Mouse (Mus musculus) left cerebral cortex, postnatal 10 days (tissue): Measurements from ENCODE around the gene Col2a1. TPM values are rescaled to one million over a fixed set of nuclear protein-coding genes. Genes with fewer than 3 reads are reported as not detected.

Experiments
- DNase-seq, 2 experiments: peaks; one replicate each; pipeline ENCODE4 v3.0.0; 2021 to 2022; ENCODE audit warnings: low spot score in 2 of 2, mixed read lengths in 1 of 2; ENCODE audit errors: extremely low spot score in 1 of 2
- intact Hi-C: fragments of 180-260 bp; cut with DNase I; formaldehyde crosslinking; loops from one replicate; pipeline ENCODE4 v1.15.1; 2025
- total RNA-seq, 2 experiments: library from RNA; stranded (reverse); gene quantifications; 2 replicates each; pipeline ENCODE4 v1.2.3; 2021

The Col2a1 gene
- total RNA-seq, 2 experiments from 2014 or later, result 0.63 to 1.1 TPM

DNA sequence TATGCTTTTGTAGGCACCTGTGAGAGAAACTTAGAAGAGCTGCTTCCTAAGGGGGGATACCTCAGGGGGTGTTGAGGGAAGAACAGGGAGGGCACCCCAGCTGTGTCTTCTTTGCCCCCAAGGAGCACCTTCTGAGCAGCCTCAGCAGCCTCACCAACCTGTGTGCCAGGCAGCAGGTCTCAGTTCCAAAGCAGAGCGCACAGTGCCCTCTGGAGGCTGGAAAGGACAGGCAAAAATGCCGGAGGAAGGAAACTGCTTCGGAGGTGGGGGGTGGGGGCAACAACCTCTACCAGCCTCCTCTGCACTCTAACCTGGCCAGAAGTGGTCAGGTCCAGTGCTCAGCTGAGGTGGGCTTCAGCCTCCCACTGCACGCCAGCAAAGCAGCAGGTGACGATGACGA is 34.2 kb downstream of the Col2a1 start:
- DNase-seq, result peak in 1 of 2 experiments; percentile 28

DNA sequence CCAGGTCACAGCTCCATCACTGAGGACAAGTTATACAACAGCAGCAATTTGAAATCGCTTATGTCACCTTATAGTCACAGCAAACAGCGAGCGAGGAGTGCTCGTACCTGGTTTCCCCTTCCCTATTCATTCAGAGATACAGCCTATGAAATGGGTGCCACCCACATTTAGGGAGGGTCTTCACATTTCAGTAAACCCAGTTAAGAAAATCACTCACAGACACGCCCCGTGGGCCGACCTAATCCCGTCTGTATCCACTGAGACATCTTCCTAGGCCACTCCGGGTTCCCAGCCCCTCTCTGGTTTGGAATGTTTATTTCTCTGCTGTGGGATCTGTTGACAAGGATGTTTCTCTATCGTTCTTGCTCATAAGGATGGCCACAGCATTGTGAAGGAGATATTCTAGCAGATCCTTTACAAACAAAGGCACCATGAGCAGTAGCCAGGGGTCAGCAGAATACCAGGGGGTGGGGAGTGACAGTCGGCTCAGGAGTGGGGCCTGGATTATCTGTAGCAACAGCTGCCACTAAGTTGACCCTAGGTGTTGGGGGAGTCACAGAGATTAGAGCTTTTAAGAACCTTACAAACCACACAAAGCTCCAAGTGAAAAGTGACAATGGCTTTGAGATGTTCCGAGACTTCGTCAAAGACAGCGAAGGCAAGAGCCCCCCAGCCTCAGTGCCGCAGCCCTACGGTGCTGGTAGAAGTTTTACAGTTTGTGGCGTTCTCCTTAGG is 39.0 kb downstream of the Col2a1 start:
- intact Hi-C loops, result loop anchor here (5.0 kb wide), 1 partner anchor 243 kb away; no protein-coding TSS in a partner anchor

More for the DNA sequence above, 34.2 kb downstream of the Col2a1 start:
- intact Hi-C loops, result no loop called here

DNA sequence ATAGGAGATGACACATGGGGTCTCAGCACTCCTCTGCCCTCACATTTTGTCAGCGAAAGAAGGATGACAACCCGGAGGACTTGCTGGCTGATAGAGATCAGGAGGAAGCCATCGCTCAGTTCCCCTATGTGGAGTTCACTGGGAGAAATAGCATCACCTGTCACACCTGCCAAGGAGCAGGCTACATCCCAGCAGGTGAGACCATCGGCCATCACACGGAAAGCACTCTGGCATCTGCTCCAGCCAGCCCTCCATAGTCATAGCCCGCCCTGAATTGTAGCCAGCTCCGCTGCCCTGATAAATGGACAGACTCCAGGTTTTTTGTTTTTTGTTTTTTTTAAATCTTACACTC is 39.7 kb downstream of the Col2a1 start:
- DNase-seq, result peak in 1 of 2 experiments; percentile 26

More for the DNA sequence above, 39.0 kb downstream of the Col2a1 start:
- DNase-seq, result peak in 1 of 2 experiments; percentile 17

DNA sequence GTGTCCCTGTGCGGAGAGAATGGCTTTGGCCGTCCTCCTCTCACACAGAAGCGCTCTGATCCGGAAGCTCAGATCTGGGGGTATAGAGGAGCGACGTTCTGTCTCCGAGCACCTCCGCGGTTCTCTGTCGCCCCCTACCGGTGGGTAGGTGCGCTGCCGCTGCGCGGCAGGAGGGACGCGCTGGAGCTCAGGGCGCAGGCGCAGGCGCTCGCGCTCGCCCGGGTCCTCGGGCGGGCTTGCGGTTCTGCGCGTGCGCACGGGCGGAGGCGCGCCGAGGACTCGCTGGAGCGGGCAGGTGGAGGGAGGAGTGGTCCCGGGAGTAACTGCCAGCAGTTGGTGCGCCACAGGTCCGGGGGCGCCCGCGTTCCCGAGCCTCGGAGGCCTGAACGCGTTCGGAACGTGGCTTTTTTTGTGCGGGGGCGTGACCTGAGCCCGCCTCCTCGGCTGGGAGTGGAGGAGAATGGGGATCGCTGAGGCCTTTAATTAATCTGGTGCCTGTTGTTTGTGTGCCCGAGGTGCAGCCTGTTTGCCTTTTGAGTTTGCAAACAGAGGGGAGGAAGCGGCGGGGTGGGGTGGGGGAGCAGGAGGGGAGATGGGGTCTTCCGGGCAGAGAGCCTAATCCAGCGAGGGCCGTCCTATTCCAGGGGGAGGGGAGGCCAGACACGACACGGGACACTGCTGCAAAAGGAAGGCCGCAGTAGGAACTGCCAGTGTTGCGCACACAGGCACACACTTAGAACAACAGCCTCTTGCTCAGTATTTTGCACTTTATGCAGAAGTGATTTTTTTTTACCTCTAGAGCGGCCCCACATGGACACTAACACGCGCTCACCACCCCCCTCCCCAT is 40.3 kb downstream of the Col2a1 start, which contains the start of gene Tmem106c:
Tmem106c (plus strand) TSS at position 212 of the 847 bp plus-strand sequence.
- intact Hi-C loops, result no loop called here

More for the DNA sequence above, 39.7 kb downstream of the Col2a1 start:
- intact Hi-C loops, result loop anchor here (5.0 kb wide), 1 partner anchor 243 kb away; no protein-coding TSS in a partner anchor

DNA sequence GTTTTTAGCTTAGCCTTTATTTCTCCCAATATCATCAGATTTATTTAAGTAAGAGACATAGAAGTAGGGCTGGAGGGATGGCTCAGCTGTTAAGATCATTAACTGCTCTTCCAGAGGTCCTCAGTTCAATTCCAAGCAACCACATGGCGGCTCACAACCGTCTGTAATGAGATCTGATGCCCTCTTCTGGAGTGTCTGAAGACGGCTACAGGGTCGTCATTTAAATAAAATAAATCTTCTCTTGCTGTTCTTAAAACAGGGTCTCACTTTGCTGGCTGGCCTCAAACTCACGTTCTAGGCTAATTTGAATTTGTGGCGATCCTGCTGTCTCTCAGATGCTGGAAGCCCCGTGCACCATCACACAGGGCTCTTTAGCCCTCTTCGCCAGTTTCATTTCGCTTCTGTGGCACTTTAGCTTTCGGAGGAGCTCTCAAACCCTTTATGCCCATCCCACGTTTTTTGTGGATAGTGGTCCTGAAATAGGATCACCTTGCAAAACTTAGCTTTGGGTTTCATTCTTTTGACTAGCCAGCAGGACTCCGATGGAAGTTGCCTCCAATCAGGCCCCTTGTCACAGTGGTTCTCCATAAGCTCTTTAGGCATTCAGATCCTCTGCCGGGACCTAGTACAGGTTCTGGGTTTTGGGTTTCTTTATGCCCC is 41.0 kb downstream of the Col2a1 start:
- no peak for DNase-seq
- intact Hi-C loops, result no loop called here

More for the DNA sequence above, 40.3 kb downstream of the Col2a1 start, which contains the start of gene Tmem106c:
- DNase-seq, result peak; percentile 81 to 92

DNA sequence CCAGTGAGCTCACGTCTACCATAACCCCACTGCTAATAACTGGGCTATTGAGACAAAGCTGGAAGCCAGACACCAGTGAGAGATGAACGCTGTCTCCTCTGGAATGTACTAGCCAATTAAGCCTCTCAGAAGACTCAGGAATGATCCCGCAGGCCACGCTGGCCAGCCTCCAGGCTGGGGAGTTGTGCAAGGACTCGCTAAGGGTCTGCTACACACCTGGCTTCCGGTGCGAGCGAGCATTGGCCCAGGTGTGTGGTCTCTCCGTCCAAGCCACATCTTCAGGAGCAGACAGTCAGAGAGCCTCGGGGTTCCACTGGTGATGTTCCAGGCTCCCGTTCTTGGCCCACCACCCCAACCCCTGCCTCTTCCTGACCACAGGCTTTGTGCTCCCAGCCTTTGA is 48.1 kb downstream of the Col2a1 start:
- intact Hi-C loops, result no loop called here
- DNase-seq, result no peak

DNA sequence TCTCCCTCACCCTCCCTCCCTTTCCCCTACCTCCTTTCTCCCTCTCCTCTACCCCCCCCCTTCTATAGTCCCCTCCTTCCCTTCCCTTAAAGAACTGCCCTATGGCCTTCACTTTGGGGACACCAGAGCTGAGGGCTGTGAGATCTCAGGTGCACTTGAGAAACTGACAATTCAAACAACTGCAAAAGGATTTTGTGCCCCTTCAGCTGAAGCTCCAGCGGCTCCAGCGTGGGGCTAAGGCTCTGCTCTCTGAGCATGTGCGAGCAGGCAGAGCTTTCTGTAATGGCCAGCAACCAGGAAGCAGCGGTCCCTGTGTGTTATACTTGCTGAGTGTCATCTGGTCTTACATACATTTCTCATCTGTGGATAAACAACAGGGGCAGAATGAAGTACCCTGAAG is 48.8 kb downstream of the Col2a1 start:
- intact Hi-C loops, result no loop called here
- no peak for DNase-seq

DNA sequence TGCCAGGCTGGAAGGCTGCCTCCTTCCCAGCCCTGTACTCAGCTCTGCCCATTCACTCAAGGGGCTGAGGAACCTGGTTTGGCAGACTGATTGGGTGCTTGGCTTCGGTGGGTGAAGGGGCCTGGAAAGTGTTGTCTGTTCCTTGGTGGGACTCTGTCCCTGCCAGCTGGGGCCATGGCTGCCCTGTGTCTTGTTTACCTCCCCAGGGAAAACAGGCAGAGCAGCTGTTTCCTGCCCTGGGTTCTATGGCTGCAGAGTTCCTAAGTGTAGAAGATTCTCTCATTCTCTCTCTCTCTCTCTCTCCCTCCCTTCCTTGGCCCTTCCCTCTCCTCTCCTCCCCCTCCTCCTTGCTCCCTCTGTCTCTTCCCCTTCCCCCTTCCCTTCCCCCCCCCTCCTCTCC is 49.2 kb downstream of the Col2a1 start:
- no peak for DNase-seq
- intact Hi-C loops, result no loop called here

DNA sequence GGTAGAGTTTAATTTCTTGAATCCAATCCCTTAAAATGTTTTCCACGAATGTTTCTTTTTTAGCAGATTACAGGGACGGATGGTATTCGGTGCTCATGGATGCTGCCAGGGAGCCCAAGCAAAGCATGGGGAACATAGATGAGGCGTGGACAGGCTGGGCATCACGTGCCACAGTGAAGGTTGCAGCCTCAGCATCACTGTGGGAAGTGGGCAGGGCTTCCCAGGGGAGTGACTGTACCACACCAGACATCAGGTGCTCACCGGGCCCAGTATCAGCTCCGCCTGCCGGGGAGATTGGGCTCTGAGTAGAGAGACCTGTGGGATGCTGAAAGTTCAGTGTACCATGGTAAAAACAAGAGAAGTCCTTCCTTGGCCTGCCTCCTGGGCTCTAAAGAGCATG is 49.8 kb downstream of the Col2a1 start:
- DNase-seq, result no peak
- intact Hi-C loops, result loop anchor here (5.0 kb wide), 3 partner anchors 102 to 287 kb away; no protein-coding TSS in a partner anchor

DNA sequence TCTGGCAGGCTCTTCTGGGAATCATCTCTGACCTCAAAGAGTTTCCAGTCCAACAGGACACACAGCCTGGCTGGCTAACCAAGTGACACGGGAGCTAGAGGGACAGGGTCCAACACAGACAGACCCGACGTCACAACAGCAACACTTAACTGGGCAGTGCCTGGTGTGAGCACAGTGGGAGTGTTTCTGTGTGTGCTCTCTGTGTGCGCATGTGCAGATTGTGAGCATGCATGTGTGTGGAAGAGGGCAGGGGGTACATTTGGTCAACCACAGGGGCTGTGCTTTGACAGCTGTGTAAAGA is 51.7 kb downstream of the Col2a1 start:
- intact Hi-C loops, result loop anchor here (2.0 to 5.0 kb wide), 4 partner anchors 101 to 286 kb away; no protein-coding TSS in a partner anchor

DNA sequence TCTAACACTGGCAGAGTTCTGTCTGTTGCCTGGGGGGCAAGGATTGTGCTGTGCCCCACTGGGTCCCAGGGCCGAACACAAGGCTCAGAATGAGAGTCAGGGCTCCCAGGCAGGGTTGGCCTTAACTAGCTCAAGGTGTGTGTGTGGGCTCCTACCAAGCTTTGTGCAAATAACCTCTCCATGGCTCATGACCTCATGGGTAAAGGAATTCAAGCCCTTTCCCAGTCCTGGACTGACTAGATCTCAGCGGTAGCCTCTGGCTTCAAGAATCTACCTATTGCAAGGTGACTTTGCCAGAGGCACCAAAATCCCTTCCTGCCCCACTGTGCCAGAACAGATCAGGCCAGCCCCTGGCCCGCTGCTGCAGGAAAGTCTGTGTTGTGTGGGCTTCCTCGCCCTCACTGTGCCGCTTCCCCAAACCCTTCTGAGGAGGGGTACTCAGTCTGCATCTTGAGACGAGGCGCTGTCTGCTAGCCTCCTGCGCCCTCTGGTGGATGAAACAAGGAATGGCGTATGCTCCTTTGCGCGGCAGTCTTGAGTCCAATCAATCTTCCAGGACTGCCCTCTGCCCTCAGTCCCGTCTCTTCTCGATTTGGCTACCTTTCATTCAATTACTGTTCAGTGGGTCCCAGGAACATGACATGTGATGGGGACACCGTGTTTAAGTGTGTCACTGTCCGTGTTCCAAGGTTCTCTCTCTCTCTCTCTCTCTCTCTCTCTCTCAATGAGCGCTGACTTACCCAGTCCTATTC is 52.2 kb downstream of the Col2a1 start:
- peak in 1 of 2 experiments; percentile 59 for DNase-seq
- intact Hi-C loops, result loop anchor here (2.0 to 5.0 kb wide), 4 partner anchors 100 to 285 kb away; no protein-coding TSS in a partner anchor

More for the DNA sequence above, 51.7 kb downstream of the Col2a1 start:
- DNase-seq, result no peak

DNA sequence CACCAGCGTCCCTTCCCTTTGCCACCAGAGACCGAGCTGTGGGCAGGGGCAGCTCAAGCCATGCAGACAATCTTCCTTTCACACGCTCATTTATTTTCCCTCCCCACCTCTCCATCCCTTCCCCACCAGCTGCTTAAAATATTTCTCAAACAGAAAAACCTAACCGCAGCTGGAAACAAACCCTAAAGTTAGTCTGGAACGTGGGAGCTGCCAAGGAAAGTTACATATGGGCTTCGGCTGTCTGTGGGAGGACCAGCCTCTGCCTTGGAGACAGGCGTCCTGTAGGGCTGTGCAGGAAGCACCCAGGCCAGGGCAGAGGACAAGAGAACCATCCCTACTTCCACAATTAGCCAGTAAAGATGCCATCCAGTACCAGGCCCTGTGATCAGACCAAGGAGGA is 54.3 kb downstream of the Col2a1 start:
- no peak for DNase-seq
- intact Hi-C loops, result loop anchor here (5.0 kb wide), 3 partner anchors 98 to 283 kb away; no protein-coding TSS in a partner anchor

DNA sequence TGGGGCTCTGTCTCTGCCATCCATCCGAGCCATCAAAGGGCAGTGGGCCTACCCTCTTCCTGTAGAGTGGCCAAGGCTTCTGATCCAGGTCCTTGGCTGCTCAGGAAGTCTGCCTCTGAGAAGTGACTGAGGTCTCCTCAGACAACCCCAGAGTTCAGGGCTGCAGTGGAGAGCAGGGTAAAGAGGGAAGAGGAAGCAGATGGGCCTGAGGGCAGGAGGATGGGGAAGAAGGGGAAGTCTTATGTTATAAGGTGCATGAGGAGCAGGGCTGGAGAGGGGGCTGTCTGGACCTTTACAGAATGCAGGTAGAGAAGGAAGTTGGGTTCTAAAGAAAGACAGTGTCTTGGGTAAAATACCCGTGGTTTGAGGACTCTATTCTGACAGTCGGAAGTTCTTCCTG is 54.8 kb downstream of the Col2a1 start:
- intact Hi-C loops, result loop anchor here (5.0 kb wide), 3 partner anchors 97 to 282 kb away; no protein-coding TSS in a partner anchor
- DNase-seq, result no peak

DNA sequence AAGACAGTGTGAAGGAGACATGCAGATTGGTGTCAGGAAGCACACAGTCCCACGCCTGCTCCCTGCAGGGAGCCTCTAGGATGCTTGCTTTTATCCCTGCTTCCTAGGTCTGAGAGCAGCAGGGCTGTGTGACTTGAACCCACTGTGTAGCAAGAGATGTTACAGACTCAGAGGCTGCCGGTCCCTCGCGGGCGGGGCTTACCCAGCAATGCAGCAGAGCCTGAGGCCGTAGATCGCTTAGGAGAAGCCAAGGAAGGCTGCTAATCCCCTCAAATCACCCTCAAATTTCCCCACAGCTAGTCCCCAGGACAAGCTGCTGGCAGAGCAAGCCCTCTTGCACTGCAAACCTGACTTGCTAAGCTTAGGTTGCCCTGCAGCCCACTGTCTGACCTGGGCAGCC is 55.8 kb downstream of the Col2a1 start:
- no peak for DNase-seq
- intact Hi-C loops, result no loop called here

DNA sequence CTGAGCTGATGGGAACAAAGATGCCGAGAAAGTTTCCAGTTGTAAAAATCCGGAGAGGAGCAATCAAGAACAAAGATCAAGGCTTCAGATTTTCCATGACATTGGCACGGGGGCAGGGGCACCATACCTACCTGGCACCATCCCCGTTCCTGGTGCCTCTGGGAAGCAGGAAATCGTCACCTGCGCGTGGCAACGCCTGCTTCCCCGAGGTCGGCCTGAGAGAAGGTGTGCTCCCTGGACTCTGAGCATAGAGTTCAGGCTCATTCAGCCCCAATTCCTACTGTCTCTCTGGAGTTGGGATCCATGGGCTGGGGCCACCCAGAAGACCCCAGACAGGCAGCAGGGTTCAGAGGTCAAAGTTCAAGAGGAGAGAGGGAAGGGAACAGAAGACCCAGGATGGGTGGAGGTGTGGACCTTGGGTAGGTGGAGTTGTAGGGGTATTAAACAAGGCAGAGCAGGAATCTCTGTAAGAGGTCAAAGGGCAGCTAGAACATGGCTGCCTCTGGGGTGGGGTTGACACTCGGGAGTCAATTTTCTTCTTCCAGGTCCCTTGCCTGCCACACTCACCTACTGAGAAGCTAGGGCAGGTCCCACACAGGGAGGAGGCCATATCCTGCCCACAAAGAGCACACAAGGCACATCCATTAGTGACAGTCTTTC is 58.7 kb downstream of the Col2a1 start:
- DNase-seq, result no peak
- intact Hi-C loops, result no loop called here

DNA sequence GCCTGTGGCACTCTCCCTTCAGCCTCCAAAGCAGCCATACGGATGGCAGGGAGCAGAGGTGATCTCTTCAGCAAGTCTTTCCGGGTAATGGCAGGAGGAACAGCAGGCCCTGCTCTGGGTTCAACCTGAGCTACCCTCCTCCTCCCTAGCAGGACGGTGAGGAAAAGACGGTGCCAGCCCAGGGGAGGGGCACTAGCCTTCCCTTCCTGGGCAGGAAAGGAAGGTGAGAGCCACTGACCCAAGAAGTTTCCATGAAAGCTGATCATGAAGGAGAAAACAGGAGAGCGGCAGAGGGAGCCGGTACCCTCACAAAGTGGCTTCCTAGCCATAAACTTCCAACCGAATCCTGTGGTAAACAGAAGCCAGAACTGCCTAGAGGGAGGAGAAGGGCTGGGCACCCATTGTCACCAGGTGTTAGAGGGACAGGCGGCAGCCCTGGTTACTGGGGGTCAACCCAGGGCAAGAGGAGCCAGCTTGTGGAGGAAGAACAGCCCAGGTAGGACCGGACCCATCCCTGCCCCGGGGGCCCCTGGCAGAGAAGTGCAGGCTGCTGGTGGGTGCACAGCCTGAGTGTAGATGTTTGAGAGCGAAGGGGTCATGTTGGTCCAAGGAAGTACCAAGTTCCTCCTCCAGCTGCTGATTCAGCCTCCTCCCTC is 59.4 kb downstream of the Col2a1 start:
- no peak for DNase-seq
- intact Hi-C loops, result no loop called here

DNA sequence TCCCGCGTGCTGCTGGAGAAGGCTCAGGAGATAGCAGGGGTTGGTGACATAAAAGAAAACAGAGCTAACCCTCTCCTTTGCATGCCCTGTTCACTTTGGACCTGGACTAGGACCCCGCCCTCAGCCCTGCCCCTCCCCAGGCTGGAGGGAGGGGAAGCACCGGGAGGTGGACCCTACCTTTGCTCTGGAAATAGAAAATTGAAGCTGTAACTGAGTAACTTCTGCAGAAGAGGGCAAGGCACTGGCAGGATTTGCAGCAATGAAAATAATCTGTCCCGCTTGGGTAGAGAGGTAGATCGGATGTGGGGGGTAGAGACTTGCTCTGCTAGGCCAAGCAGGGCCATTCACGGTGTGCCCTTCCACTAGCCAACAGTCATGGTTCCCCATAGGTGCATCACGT is 61.1 kb downstream of the Col2a1 start:
- no peak for DNase-seq
- intact Hi-C loops, result no loop called here
